Mouse (Mus musculus) ovary, adult 10 weeks (tissue): Measurements from ENCODE around the gene Clic5. TPM values are rescaled to one million over a fixed set of nuclear protein-coding genes. Genes with fewer than 3 reads are reported as not detected.

Experiments
- polyA plus RNA-seq: library from polyadenylated mRNA; stranded (reverse); fragments of 350-450 nt; fragmentation: Illumina TruSeq; extraction: RNeasy Lipid Tissue Mini Kit (QIAGEN cat#74804); gene quantifications from one replicate; pipeline ENCODE4 v1.2.3, GENCODE M21; 2014

Clic5 gene
- polyA plus RNA-seq = 12.7 TPM

DNA sequence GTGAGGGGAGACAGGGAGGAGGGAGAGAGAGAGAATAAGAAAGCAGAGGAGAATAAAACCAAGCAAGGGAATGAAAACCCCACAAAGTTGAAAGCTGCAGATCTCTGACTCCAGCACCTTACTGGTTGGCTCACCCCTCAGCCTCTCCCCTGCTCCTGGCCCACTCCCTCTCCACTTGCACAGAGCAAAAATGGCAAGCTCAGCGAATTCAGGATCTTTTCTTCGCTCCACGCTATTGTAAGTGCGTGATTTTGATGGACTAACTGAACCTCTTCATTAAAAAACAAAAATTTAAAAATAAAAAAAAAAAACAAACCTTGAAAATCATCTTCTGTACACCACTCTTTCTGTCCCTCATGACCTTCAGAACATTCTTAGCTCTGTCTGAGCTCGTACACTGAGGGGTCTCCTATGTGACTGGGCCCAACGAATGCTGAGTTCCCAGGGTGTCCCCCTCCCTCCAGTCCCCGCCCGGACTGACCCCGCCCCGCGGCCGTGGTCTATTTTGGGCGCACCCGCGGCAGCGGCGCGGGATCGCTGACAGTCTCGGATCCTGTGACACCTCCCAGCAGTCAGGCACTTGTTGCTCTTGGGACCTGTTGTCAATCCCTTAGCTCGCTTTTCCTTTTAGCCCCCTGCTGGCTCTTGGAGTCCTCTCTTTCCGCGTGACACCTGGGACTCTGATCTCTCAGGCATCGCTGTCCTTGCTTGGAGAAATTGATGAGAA lies at the start of gene Clic5:
Gene Clic5 (plus strand): TSS at position 543 of the 727 bp plus-strand sequence.

Other genes with a start within 250 kb of the Clic5 start
- 77.8 TPM for gene Enpp5, start 109.8 kb upstream of the Clic5 start, polyA plus RNA-seq
- 29.0 TPM for gene Enpp4, start 82.8 kb upstream of the Clic5 start, polyA plus RNA-seq